Mouse (Mus musculus) forebrain, embryonic 15.5 days (tissue): ENCODE data around the gene 2010300C02Rik. TPM values are rescaled to one million over a fixed set of nuclear protein-coding genes. Genes with fewer than 3 reads are reported as not detected.
"Not testable (repeated sequence)": the region's sequence is repeated elsewhere in the genome, so short reads cannot be mapped to it uniquely, and the experiment has no call there.

ENCODE experiments used
- ATAC-seq: fragments of 200-750 bp; cut with Nextera tagmentation; replicated peaks from 2 replicates; pipeline ENCODE4 v1.8.0; 2017; ENCODE audit warnings: mild to moderate bottlenecking, moderate TSS enrichment, moderate library complexity
- H3K27ac ChIP-seq: fragments of 300-500 bp; sonication (generic); replicated peaks from 2 replicates; pipeline ENCODE4 v1.5.1; 2015; ENCODE audit warnings: mild to moderate bottlenecking, inconsistent platforms
- H3K27me3 ChIP-seq: fragments of 300-500 bp; sonication (generic); 2 replicates; pipeline ENCODE4 v1.6.1; 2015; ENCODE audit warnings: inconsistent platforms
- H3K36me3 ChIP-seq: fragments of 300-500 bp; sonication (generic); 2 replicates; pipeline ENCODE4 v1.6.1; 2015; ENCODE audit warnings: mild to moderate bottlenecking, inconsistent platforms
- H3K4me1 ChIP-seq: fragments of 300-500 bp; sonication (generic); 2 replicates; pipeline ENCODE4 v1.6.1; 2015; ENCODE audit warnings: inconsistent platforms
- H3K4me2 ChIP-seq: fragments of 300-500 bp; sonication (generic); replicated peaks from 2 replicates; pipeline ENCODE4 v1.6.1; 2015; ENCODE audit warnings: mild to moderate bottlenecking, inconsistent platforms
- H3K4me3 ChIP-seq: fragments of 300-500 bp; sonication (generic); 2 replicates; pipeline ENCODE4 v1.5.1; 2015; ENCODE audit warnings: mild to moderate bottlenecking, inconsistent platforms
- H3K9ac ChIP-seq: fragments of 300-500 bp; sonication (generic); replicated peaks from 2 replicates; pipeline ENCODE4 v1.6.1; 2015; ENCODE audit warnings: mild to moderate bottlenecking, inconsistent platforms
- H3K9me3 ChIP-seq: fragments of 300-500 bp; sonication (generic); 2 replicates; pipeline ENCODE4 v1.6.1; 2016; ENCODE audit warnings: inconsistent platforms
- WGBS: fragments of 180-500 bp; shearing (Covaris S2); methylation state at CpG from one replicate; pipeline ENCODE4 v1.1.7; 2015; ENCODE audit warnings: mixed read lengths; 5-methylcytosine and 5-hydroxymethylcytosine counted together
- polyA plus RNA-seq: library from polyadenylated mRNA; unstranded; fragments of >200 nt; fragmentation: Nextera tagmentation; extraction: Ambion mirVana; gene quantifications from 2 replicates; pipeline ENCODE4 v1.2.1, GENCODE M21; 2015

2010300C02Rik gene
- polyA plus RNA-seq, 1 experiment from 2014 or later = 2.9 TPM

GRCm38 (mm10) chr1:37614130-37614529 is 105.8 kb downstream of the 2010300C02Rik start:
- H3K36me3 ChIP-seq = no peaks in the 10 kb centered on the region
- H3K27ac ChIP-seq = no peak overlapping the region
- no peak overlapping the region for H3K4me2 ChIP-seq
- 77% methylated on average over 15 of the region's 15 CpGs for WGBS
- no peaks in the 10 kb centered on the region for H3K4me1 ChIP-seq
- H3K9ac ChIP-seq = no peak overlapping the region
- no peak overlapping the region for H3K4me3 ChIP-seq
- no peaks in the 10 kb centered on the region for H3K27me3 ChIP-seq
- no peak for ATAC-seq
- no peaks in the 10 kb centered on the region for H3K9me3 ChIP-seq

GRCm38 (mm10) chr1:37611032-37611431 is 108.9 kb downstream of the 2010300C02Rik start:
- H3K9ac ChIP-seq = no peak overlapping the region
- no peak for ATAC-seq
- 59% methylated on average over 6 of the region's 6 CpGs for WGBS

GRCm38 (mm10) chr1:37610242-37610641 is 109.6 kb downstream of the 2010300C02Rik start:
- Histone ChIP-seq H3K27me3 (no peaks in the 10 kb centered on the region), H3K4me2 (no peak overlapping the region), H3K27ac (no peak overlapping the region), H3K4me3 (no peak overlapping the region), H3K9me3 (no peaks in the 10 kb centered on the region), H3K9ac (no peak overlapping the region), H3K4me1 (no peaks in the 10 kb centered on the region), H3K36me3 (no peaks in the 10 kb centered on the region)
- 80% methylated on average over 4 of the region's 4 CpGs for WGBS
- ATAC-seq = no peak

More at GRCm38 (mm10) chr1:37611032-37611431, 108.9 kb downstream of the 2010300C02Rik start:
- H3K27me3 ChIP-seq = no peaks in the 10 kb centered on the region
- H3K9me3 ChIP-seq = no peaks in the 10 kb centered on the region
- no peak overlapping the region for H3K27ac ChIP-seq
- H3K4me1 ChIP-seq = no peaks in the 10 kb centered on the region
- H3K4me3 ChIP-seq = no peak overlapping the region
- no peak overlapping the region for H3K4me2 ChIP-seq
- no peaks in the 10 kb centered on the region for H3K36me3 ChIP-seq

GRCm38 (mm10) chr1:37605694-37606093 is 114.2 kb downstream of the 2010300C02Rik start:
- H3K36me3 ChIP-seq, H3K9me3 ChIP-seq, H3K4me3 ChIP-seq, H3K27ac ChIP-seq, H3K27me3 ChIP-seq, H3K9ac ChIP-seq, H3K4me1 ChIP-seq, H3K4me2 ChIP-seq, ATAC-seq: not testable (repeated sequence)
- 92% methylated on average over 4 of the region's 5 CpGs for WGBS

GRCm38 (mm10) chr1:37603206-37603605 is 116.7 kb downstream of the 2010300C02Rik start:
- H3K9me3 ChIP-seq = no peaks in the 10 kb centered on the region
- no peak overlapping the region for H3K9ac ChIP-seq
- WGBS = 95% methylated on average over 10 of the region's 10 CpGs
- no peak overlapping the region for H3K4me3 ChIP-seq
- no peak for ATAC-seq
- H3K27ac ChIP-seq = no peak overlapping the region
- H3K4me1 ChIP-seq = no peaks in the 10 kb centered on the region
- H3K27me3 ChIP-seq = no peaks in the 10 kb centered on the region
- H3K36me3 ChIP-seq = no peaks in the 10 kb centered on the region
- no peak overlapping the region for H3K4me2 ChIP-seq

- H3K4me2 ChIP-seq = no peak overlapping the region
- H3K4me3 ChIP-seq = no peak overlapping the region
- H3K27me3 ChIP-seq = no peaks in the 10 kb centered on the region
- WGBS = 89% methylated on average over 4 of the region's 4 CpGs
- no peaks in the 10 kb centered on the region for H3K9me3 ChIP-seq
- H3K4me1 ChIP-seq = no peaks in the 10 kb centered on the region
- no peak for ATAC-seq
- no peak overlapping the region for H3K9ac ChIP-seq
- no peaks in the 10 kb centered on the region for H3K36me3 ChIP-seq
- H3K27ac ChIP-seq = no peak overlapping the region
Observed at GRCm38 (mm10) chr1:37602268-37602667, 117.6 kb downstream of the 2010300C02Rik start.

- Histone ChIP-seq H3K36me3 (no peaks in the 10 kb centered on the region), H3K9ac (no peak overlapping the region), H3K4me1 (no peaks in the 10 kb centered on the region), H3K9me3 (no peaks in the 10 kb centered on the region), H3K4me2 (no peak overlapping the region), H3K4me3 (no peak overlapping the region), H3K27ac (no peak overlapping the region), H3K27me3 (no peaks in the 10 kb centered on the region)
- 81% methylated on average over 8 of the region's 8 CpGs for WGBS
- no peak for ATAC-seq
Observed at GRCm38 (mm10) chr1:37601461-37601860, 118.4 kb downstream of the 2010300C02Rik start.

GRCm38 (mm10) chr1:37600640-37601175 is 119.2 kb downstream of the 2010300C02Rik start:
- no peak for ATAC-seq
- WGBS = 87% methylated on average over 9 of the region's 9 CpGs
- no peaks in the 10 kb centered on the region for H3K9me3 ChIP-seq

GRCm38 (mm10) chr1:37598986-37599385 is 120.9 kb downstream of the 2010300C02Rik start:
- no peak overlapping the region for H3K27ac ChIP-seq
- no peaks in the 10 kb centered on the region for H3K27me3 ChIP-seq
- no peak overlapping the region for H3K4me3 ChIP-seq
- no peaks in the 10 kb centered on the region for H3K9me3 ChIP-seq
- no peaks in the 10 kb centered on the region for H3K36me3 ChIP-seq
- no peaks in the 10 kb centered on the region for H3K4me1 ChIP-seq
- 76% methylated on average over 5 of the region's 5 CpGs for WGBS
- no peak overlapping the region for H3K4me2 ChIP-seq
- no peak for ATAC-seq
- no peak overlapping the region for H3K9ac ChIP-seq

More at GRCm38 (mm10) chr1:37600640-37601175, 119.2 kb downstream of the 2010300C02Rik start:
- Histone ChIP-seq H3K27ac (no peak overlapping the region), H3K27me3 (no peaks in the 10 kb centered on the region), H3K4me2 (no peak overlapping the region), H3K4me1 (no peaks in the 10 kb centered on the region), H3K4me3 (no peak overlapping the region), H3K36me3 (no peaks in the 10 kb centered on the region), H3K9ac (no peak overlapping the region)

- WGBS = 89% methylated on average over 3 of the region's 3 CpGs
Observed at GRCm38 (mm10) chr1:37594812-37595211, 125.1 kb downstream of the 2010300C02Rik start.

GRCm38 (mm10) chr1:37585809-37586480 is 133.9 kb downstream of the 2010300C02Rik start:
- no peaks in the 10 kb centered on the region for H3K36me3 ChIP-seq
- no peaks in the 10 kb centered on the region for H3K27me3 ChIP-seq
- 81% methylated on average over 13 of the region's 13 CpGs for WGBS
- H3K9ac ChIP-seq = no peak overlapping the region
- no peak overlapping the region for H3K4me2 ChIP-seq
- H3K27ac ChIP-seq = no peak overlapping the region
- no peaks in the 10 kb centered on the region for H3K4me1 ChIP-seq
- H3K4me3 ChIP-seq = no peak overlapping the region
- H3K9me3 ChIP-seq = no peaks in the 10 kb centered on the region
- ATAC-seq = no peak

More at GRCm38 (mm10) chr1:37594812-37595211, 125.1 kb downstream of the 2010300C02Rik start:
- ATAC-seq, H3K4me3 ChIP-seq, H3K36me3 ChIP-seq, H3K27me3 ChIP-seq, H3K4me2 ChIP-seq, H3K4me1 ChIP-seq, H3K9ac ChIP-seq, H3K27ac ChIP-seq, H3K9me3 ChIP-seq: not testable (repeated sequence)

GRCm38 (mm10) chr1:37583795-37584464 is 136.0 kb downstream of the 2010300C02Rik start:
- no peak overlapping the region for H3K27ac ChIP-seq
- no peak overlapping the region for H3K4me2 ChIP-seq
- H3K4me1 ChIP-seq = no peaks in the 10 kb centered on the region
- H3K27me3 ChIP-seq = no peaks in the 10 kb centered on the region
- H3K4me3 ChIP-seq = no peak overlapping the region
- WGBS = 65% methylated on average over 9 of the region's 9 CpGs
- ATAC-seq = no peak
- no peaks in the 10 kb centered on the region for H3K36me3 ChIP-seq
- no peaks in the 10 kb centered on the region for H3K9me3 ChIP-seq
- H3K9ac ChIP-seq = no peak overlapping the region
